Mouse (Mus musculus) testis, adult 2 months (tissue): ENCODE data around the gene Dnase1l1.

ENCODE experiments used
- CTCF ChIP-seq: fragments of 200-500 bp; IDR thresholded peaks from 2 replicates; pipeline ENCODE4 v1.5.1; 2012; ENCODE audit warnings: low read depth, mild to moderate bottlenecking, inconsistent platforms, low read length, moderate library complexity; ENCODE audit not compliant: control insufficient read depth, insufficient read depth, insufficient replicate concordance
- POLR2A ChIP-seq: fragments of 200-500 bp; IDR thresholded peaks from 2 replicates; pipeline ENCODE4 v1.6.1; 2012; ENCODE audit warnings: low read depth, mild to moderate bottlenecking, inconsistent platforms, low read length, moderate library complexity; ENCODE audit not compliant: control insufficient read depth

GRCm38 (mm10) chrX:74299721-74300120 is 17.6 kb upstream of the Dnase1l1 start:
- no peak for TF ChIP-seq CTCF
- TF ChIP-seq POLR2A = no peak
